Comparison of ENCODE assay signal across 8 mouse cellular contexts in genomic region chr2:153045884-153046299, GRCm38 (mm10). TPM values are rescaled to one million over a fixed set of nuclear protein-coding genes. Genes with fewer than 3 reads are reported as not detected.
DNase-seq lines count a peak whose midpoint lies in the region; ATAC-seq lines count a peak whose summit lies in the region.
"Had no signal": no experiment of that assay in that cellular context is flagged by ENCODE, and none has a peak within 500 bp of the region (broad histone marks: within the 10 kb centered on the region; RNA-seq: fewer than 3 reads in every experiment).

No protein-coding gene starts in this region.

- ATAC-seq in neural tube, embryonic 11.5 days (ENCODE audit: insufficient read depth, low FRiP score, low TSS enrichment): no peak
- no peak; the same call in 1 of the 2 replicates for ATAC-seq in embryonic facial prominence, embryonic 14.5 days (ENCODE audit: low read depth)

- no peak overlapping the region for H3K9ac ChIP-seq in neural tube, embryonic 11.5 days (ENCODE audit: low read length)
- no peak overlapping the region for H3K9ac ChIP-seq in embryonic facial prominence, embryonic 14.5 days (ENCODE audit: low read depth, low read length)

- H3K27ac ChIP-seq in neural tube, embryonic 11.5 days (ENCODE audit: low read depth, low read length): no peak overlapping the region
- H3K27ac ChIP-seq in embryonic facial prominence, embryonic 14.5 days (replicated peaks; ENCODE audit: low read depth, low read length): no peak overlapping the region
- H3K27ac ChIP-seq: macrophage had no signal

- H3K36me3 ChIP-seq in neural tube, embryonic 11.5 days (ENCODE audit: control insufficient read depth, insufficient read depth, low read length): no peaks in the 10 kb centered on the region
- no peaks in the 10 kb centered on the region for H3K36me3 ChIP-seq in embryonic facial prominence, embryonic 14.5 days (ENCODE audit: control insufficient read depth, insufficient read depth, low read length)

- H3K27me3 ChIP-seq in neural tube, embryonic 11.5 days (ENCODE audit: control insufficient read depth, insufficient read depth, low read length): no peaks in the 10 kb centered on the region
- peaks cover 3% of the 10 kb centered on the region for H3K27me3 ChIP-seq in embryonic facial prominence, embryonic 14.5 days (replicated peaks; ENCODE audit: control insufficient read depth, insufficient read depth, low read length)

- no peak overlapping the region for H3K4me2 ChIP-seq in neural tube, embryonic 11.5 days (ENCODE audit: low read depth)
- no peak overlapping the region for H3K4me2 ChIP-seq in embryonic facial prominence, embryonic 14.5 days (ENCODE audit: low read depth, low read length)

- no peak overlapping the region for H3K4me3 ChIP-seq in neural tube, embryonic 11.5 days (ENCODE audit: low read depth, low read length)
- no peak overlapping the region for H3K4me3 ChIP-seq in embryonic facial prominence, embryonic 14.5 days (ENCODE audit: low read depth, low read length)

- H3K4me1 ChIP-seq in neural tube, embryonic 11.5 days (ENCODE audit: control insufficient read depth, insufficient read depth, low read length): no peaks in the 10 kb centered on the region; the same call in 1 of the 2 replicates
- H3K4me1 ChIP-seq in embryonic facial prominence, embryonic 14.5 days (ENCODE audit: control insufficient read depth, insufficient read depth, low read length): peaks cover 17% of the 10 kb centered on the region

- no peaks in the 10 kb centered on the region for H3K9me3 ChIP-seq in neural tube, embryonic 11.5 days (ENCODE audit: control insufficient read depth, low read length)
- no peaks in the 10 kb centered on the region for H3K9me3 ChIP-seq in embryonic facial prominence, embryonic 14.5 days (ENCODE audit: control insufficient read depth, low read length)

- WGBS in neural tube, embryonic 11.5 days: 61% methylated on average over 8 of the region's 8 CpGs
- WGBS in embryonic facial prominence, embryonic 14.5 days: 15% methylated on average over 8 of the region's 8 CpGs

- peak; percentile 39 for DNase-seq in neural tube, embryonic 11.5 days (ENCODE audit: low spot score)
- no peak for DNase-seq in neural tube, embryonic 10.5 days (ENCODE audit: extremely low spot score, low spot score)
- DNase-seq in embryonic facial prominence, embryonic 14.5 days (ENCODE audit: low spot score): peak; percentile 83
- DNase-seq in layer of hippocampus, postnatal 36 days: peak; percentile 19 to 21
- peak; percentile 76 for DNase-seq in thymus, postnatal 25 days
- no peak for DNase-seq in ovary, postnatal 10 days (ENCODE audit: low spot score)
- DNase-seq in spleen, postnatal 4 days (ENCODE audit: low spot score in 2 of 2): no peak

RNA-seq across cellular contexts. Expression of gene Xkr7, which starts 14.2 kb away (rescaled TPM):
- 0.59 and 0.99 TPM in 2 replicates for polyA plus RNA-seq in neural tube, embryonic 11.5 days (2014; fragmentation: Nextera tagmentation; extraction: Ambion mirVana)
- 0.06 and 0.07 TPM in 2 replicates for polyA plus RNA-seq in embryonic facial prominence, embryonic 14.5 days (2014; fragmentation: Nextera tagmentation; extraction: Ambion mirVana)
- total RNA-seq in layer of hippocampus, postnatal 36 days (2021): 1 to 10 TPM; 1.8 to 1.9 TPM
- polyA plus RNA-seq: macrophage had no signal

RNA-seq across cellular contexts. Expression of gene Ccm2l, which starts 19.9 kb away (rescaled TPM):
- 1.4 and 1.5 TPM in 2 replicates for polyA plus RNA-seq in neural tube, embryonic 11.5 days (2014; fragmentation: Nextera tagmentation; extraction: Ambion mirVana)
- 2.7 and 2.9 TPM in 2 replicates for polyA plus RNA-seq in embryonic facial prominence, embryonic 14.5 days (2014; fragmentation: Nextera tagmentation; extraction: Ambion mirVana)
- 1 to 10 TPM; 3.9 to 5.2 TPM for total RNA-seq in layer of hippocampus, postnatal 36 days (2021)
- polyA plus RNA-seq: macrophage had no signal

RNA-seq across cellular contexts. Expression of gene Pdrg1, which starts 30.7 kb away (rescaled TPM):
- polyA plus RNA-seq in neural tube, embryonic 11.5 days (2014; fragmentation: Nextera tagmentation; extraction: Ambion mirVana): 84.9 and 102 TPM in 2 replicates
- polyA plus RNA-seq in embryonic facial prominence, embryonic 14.5 days (2014; fragmentation: Nextera tagmentation; extraction: Ambion mirVana): 88.8 and 91.4 TPM in 2 replicates
- 10 to 100 TPM; 36.7 to 44.0 TPM for total RNA-seq in layer of hippocampus, postnatal 36 days (2021)

Comparison
In these comparisons a context has a peak if more than half of its experiments do, and no peak if none do; other contexts are left out.
1. DNase-seq: peak in neural tube, embryonic 11.5 days (single experiment), embryonic facial prominence, embryonic 14.5 days (single experiment), layer of hippocampus, postnatal 36 days (2 of 2) and thymus, postnatal 25 days (single experiment); none in neural tube, embryonic 10.5 days (single experiment), ovary, postnatal 10 days (single experiment) and spleen, postnatal 4 days (0 of 2).